Mouse (Mus musculus) adipocyte (in vitro differentiated cells): ENCODE data around the gene Wasf1.

Source experiments
- DNase-seq: peaks from one replicate; pipeline ENCODE4 v3.0.0-alpha.2; 2016; ENCODE audit warnings: low spot score

Wasf1 gene

GRCm38 (mm10) chr10:40983761-40984160, 100.5 kb downstream of the Wasf1 start:
- no peak for DNase-seq

GRCm38 (mm10) chr10:40984600-40984999, 101.3 kb downstream of the Wasf1 start:
- no peak for DNase-seq

- DNase-seq, result no peak
These were observed 102.1 kb downstream of the Wasf1 start for GRCm38 (mm10) chr10:40985350-40985749.
